Mouse (Mus musculus) neural tube, embryonic 14.5 days (tissue): ENCODE measurements at regions not wholly inside any gene's neighbourhood (a gene's known extent, or its start where the extent isn't known, plus 50 kb on each side); places are given as distances from the start of the nearest gene placed in this dataset.
"Not testable (repeated sequence)": the region's sequence is repeated elsewhere in the genome, so short reads cannot be mapped to it uniquely, and the experiment has no call there.

Experiments used
- ATAC-seq: fragments of 200-750 bp; cut with Nextera tagmentation; 2 replicates; pipeline ENCODE4 v1.8.0; 2017; ENCODE audit warnings: low read depth, mild to moderate bottlenecking, moderate TSS enrichment, moderate library complexity
- H3K27ac ChIP-seq: fragments of 300-500 bp; sonication (generic); 2 replicates; pipeline ENCODE4 v1.5.1; 2014; ENCODE audit warnings: low read depth, mild to moderate bottlenecking, control low read depth, low read length, moderate library complexity, mixed read lengths
- H3K27me3 ChIP-seq: fragments of 300-500 bp; sonication (generic); 2 replicates; pipeline ENCODE4 v1.6.1; 2014; ENCODE audit warnings: low read length; ENCODE audit not compliant: control insufficient read depth, insufficient read depth
- H3K36me3 ChIP-seq: fragments of 300-500 bp; sonication (generic); 2 replicates; pipeline ENCODE4 v1.6.1; 2014; ENCODE audit warnings: low read length, mixed read lengths; ENCODE audit not compliant: control insufficient read depth, insufficient read depth
- H3K4me1 ChIP-seq: fragments of 300-500 bp; sonication (generic); 2 replicates; pipeline ENCODE4 v1.6.1; 2014; ENCODE audit warnings: low read length; ENCODE audit not compliant: control insufficient read depth, insufficient read depth
- H3K4me2 ChIP-seq: fragments of 300-500 bp; sonication (generic); 2 replicates; pipeline ENCODE4 v1.6.1; 2014; ENCODE audit warnings: mild to moderate bottlenecking, low read depth, low read length, control low read depth
- H3K4me3 ChIP-seq: fragments of 300-500 bp; sonication (generic); 2 replicates; pipeline ENCODE4 v1.5.1; 2014; ENCODE audit warnings: low read depth, low read length, control low read depth, mixed read lengths
- H3K9ac ChIP-seq: fragments of 300-500 bp; sonication (generic); replicated peaks from 2 replicates; pipeline ENCODE4 v1.6.1; 2014; ENCODE audit warnings: low read depth, mild to moderate bottlenecking, control low read depth, low read length, mixed read lengths
- H3K9me3 ChIP-seq: fragments of 300-500 bp; sonication (generic); 2 replicates; pipeline ENCODE4 v1.6.1; 2016; ENCODE audit warnings: low read length; ENCODE audit not compliant: control insufficient read depth
- WGBS: fragments of 180-500 bp; shearing (Covaris S2); extraction: QIAGEN DNeasy Blood & Tissue Kit; methylation state at CpG from one replicate; pipeline ENCODE4 v1.1.7; 2014; 5-methylcytosine and 5-hydroxymethylcytosine counted together

DNA sequence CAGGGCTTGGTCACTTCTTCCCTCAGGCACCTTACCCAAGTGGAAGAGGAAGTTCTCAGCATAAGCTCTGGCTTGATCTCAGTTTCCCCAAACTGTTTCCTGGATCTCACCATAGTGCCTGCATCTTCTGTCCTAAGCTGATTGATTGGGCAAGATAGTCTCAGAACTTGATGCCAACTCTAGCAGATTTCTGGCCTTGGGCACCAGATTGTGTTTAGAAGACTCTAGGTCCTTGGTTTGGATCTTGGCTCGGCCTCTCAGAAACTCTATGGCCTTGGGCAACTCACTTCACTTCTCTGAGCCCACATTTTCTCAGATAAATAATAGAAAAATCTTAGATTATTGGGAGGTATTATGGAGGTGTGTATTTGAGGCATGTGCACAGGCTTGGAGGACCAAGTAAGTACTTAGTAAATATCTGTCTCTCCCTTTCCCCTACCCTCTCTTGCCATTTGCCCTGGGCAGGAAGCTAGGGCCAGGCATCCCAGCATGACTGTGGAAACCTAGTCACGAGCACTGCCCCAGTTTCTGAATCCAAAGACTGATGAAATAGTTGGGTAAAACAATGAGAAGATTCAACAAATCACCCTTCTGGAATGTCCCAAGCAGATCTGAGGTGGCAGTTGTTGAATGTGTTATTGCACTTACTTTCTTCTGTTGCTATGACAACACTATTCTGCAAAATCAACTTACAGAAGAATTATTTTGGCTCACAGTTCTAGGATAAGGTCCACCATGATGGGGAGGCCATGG is 293.6 kb downstream of the 4933412E24Rik start:
- WGBS: 71% methylated on average over 2 of the region's 2 CpGs
- Histone ChIP-seq H3K4me3 (no peak overlapping the region), H3K4me1 (no peaks in the 10 kb centered on the region), H3K9ac (no peak overlapping the region), H3K9me3 (no peaks in the 10 kb centered on the region), H3K36me3 (no peaks in the 10 kb centered on the region), H3K27ac (no peak overlapping the region), H3K27me3 (no peaks in the 10 kb centered on the region), H3K4me2 (no peak overlapping the region)
- ATAC-seq: no peak

GRCm38 (mm10) chr15:59721420-59721819 is 295.0 kb downstream of the 4933412E24Rik start:
- Histone ChIP-seq H3K27me3 (no peaks in the 10 kb centered on the region), H3K4me2 (no peak overlapping the region), H3K9ac (no peak overlapping the region), H3K27ac (no peak overlapping the region), H3K9me3 (no peaks in the 10 kb centered on the region), H3K4me3 (no peak overlapping the region), H3K4me1 (no peaks in the 10 kb centered on the region), H3K36me3 (no peaks in the 10 kb centered on the region)
- 86% methylated on average over 4 of the region's 4 CpGs for WGBS
- ATAC-seq: no peak

GRCm38 (mm10) chr15:59721018-59721417 is 295.4 kb downstream of the 4933412E24Rik start:
- no peaks in the 10 kb centered on the region for H3K36me3 ChIP-seq
- 86% methylated on average over 6 of the region's 6 CpGs for WGBS
- H3K27ac ChIP-seq: no peak overlapping the region
- no peak overlapping the region for H3K4me3 ChIP-seq
- H3K4me1 ChIP-seq: no peaks in the 10 kb centered on the region
- no peak for ATAC-seq
- no peaks in the 10 kb centered on the region for H3K27me3 ChIP-seq
- no peak overlapping the region for H3K4me2 ChIP-seq
- H3K9me3 ChIP-seq: no peaks in the 10 kb centered on the region
- no peak overlapping the region for H3K9ac ChIP-seq

- Histone ChIP-seq H3K4me3 (no peak overlapping the region), H3K9me3 (no peaks in the 10 kb centered on the region), H3K27ac (no peak overlapping the region), H3K36me3 (no peaks in the 10 kb centered on the region), H3K27me3 (no peaks in the 10 kb centered on the region), H3K9ac (no peak overlapping the region), H3K4me1 (no peaks in the 10 kb centered on the region), H3K4me2 (no peak overlapping the region)
- no peak for ATAC-seq
- WGBS: 90% methylated on average over 6 of the region's 6 CpGs
These were observed 296.3 kb downstream of the 4933412E24Rik start for GRCm38 (mm10) chr15:59720149-59720548.

GRCm38 (mm10) chr15:59719383-59720128 is 296.9 kb downstream of the 4933412E24Rik start:
- H3K9me3 ChIP-seq, ATAC-seq, H3K27ac ChIP-seq, H3K9ac ChIP-seq, H3K4me3 ChIP-seq, H3K4me1 ChIP-seq, H3K36me3 ChIP-seq, H3K27me3 ChIP-seq, H3K4me2 ChIP-seq: not testable (repeated sequence)
- WGBS: 86% methylated on average over 6 of the region's 6 CpGs

DNA sequence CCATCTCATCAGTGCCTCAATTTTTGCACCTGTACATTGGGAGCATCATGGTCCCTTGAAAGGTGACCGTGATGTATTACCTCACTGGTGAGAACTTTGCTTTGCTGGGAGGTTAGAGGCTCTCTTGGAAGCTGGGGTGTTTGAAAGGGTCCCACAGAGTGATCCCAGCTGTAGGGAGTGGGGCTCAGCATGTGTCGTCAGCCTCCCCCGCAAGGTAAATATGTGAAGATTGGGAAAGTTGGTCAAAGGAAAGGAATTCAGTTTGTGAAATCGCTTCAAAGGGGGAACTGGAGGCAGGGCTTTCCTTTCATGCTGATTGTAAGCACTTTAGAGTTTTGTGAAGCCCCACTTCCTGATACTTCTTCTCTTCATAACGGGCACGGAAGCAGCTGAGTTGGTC is 299.5 kb downstream of the 4933412E24Rik start:
- Histone ChIP-seq H3K9me3 (no peaks in the 10 kb centered on the region), H3K27ac (no peak overlapping the region), H3K4me2 (no peak overlapping the region), H3K4me1 (no peaks in the 10 kb centered on the region), H3K9ac (no peak overlapping the region), H3K4me3 (no peak overlapping the region), H3K36me3 (no peaks in the 10 kb centered on the region), H3K27me3 (no peaks in the 10 kb centered on the region)
- ATAC-seq: no peak
- WGBS: 79% methylated on average over 6 of the region's 6 CpGs

GRCm38 (mm10) chr15:59715951-59716350 is 300.5 kb downstream of the 4933412E24Rik start:
- no peak for ATAC-seq
- H3K36me3 ChIP-seq: no peaks in the 10 kb centered on the region
- H3K27ac ChIP-seq: no peak overlapping the region
- no peak overlapping the region for H3K4me2 ChIP-seq
- H3K4me1 ChIP-seq: no peaks in the 10 kb centered on the region
- H3K9me3 ChIP-seq: no peaks in the 10 kb centered on the region
- no peak overlapping the region for H3K4me3 ChIP-seq
- no peaks in the 10 kb centered on the region for H3K27me3 ChIP-seq
- 79% methylated on average over 3 of the region's 3 CpGs for WGBS
- no peak overlapping the region for H3K9ac ChIP-seq

DNA sequence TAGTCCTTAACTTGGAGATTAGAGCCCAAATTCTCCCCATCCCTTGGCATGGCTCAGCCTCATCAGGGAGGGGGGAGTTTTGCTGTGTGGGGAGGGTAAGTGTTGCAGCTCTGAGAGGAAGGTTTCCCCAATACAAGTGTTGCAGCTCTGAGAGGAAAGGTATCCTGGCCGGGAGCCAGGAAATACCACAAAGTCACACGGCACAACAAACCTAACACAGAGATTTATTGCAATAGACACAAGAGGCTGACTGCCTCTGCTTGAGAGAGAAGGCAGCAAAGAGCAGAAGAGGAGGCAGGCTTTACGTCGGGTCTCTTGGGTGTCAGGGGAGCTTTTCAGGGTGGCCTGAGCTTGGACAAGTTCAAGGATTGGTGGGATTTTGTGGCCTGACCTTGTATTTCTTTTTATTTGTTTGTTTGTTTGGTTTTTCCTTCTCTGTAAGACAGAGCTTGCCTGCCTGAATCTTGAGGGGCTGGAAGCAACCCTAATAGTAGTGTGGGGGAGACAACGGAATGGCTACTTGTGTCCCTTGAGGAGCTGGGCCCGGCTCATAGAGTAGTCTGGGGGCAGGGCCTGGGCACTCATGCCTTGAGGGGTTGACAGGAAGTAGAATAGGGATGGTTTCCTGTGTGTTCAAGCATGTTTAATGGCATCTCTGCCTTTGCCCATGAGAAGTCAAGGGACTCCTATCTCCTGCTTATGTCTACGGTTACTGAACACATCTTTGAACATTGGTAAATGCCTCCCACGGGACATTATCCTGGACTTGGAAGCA is 302.3 kb downstream of the 4933412E24Rik start:
- H3K36me3 ChIP-seq: no peaks in the 10 kb centered on the region
- ATAC-seq: no peak
- H3K9me3 ChIP-seq: no peaks in the 10 kb centered on the region
- WGBS: 56% methylated on average over 8 of the region's 8 CpGs
- no peak overlapping the region for H3K4me3 ChIP-seq
- H3K27ac ChIP-seq: no peak overlapping the region
- no peaks in the 10 kb centered on the region for H3K4me1 ChIP-seq
- H3K27me3 ChIP-seq: no peaks in the 10 kb centered on the region
- H3K4me2 ChIP-seq: no peak overlapping the region
- H3K9ac ChIP-seq: no peak overlapping the region
